Mouse (Mus musculus) lung, postnatal 25 days (tissue): ENCODE results near the gene Myh10.

ENCODE experiments used
- DNase-seq: peaks from one replicate; pipeline ENCODE4 v3.0.0; 2022; ENCODE audit warnings: low spot score

Gene Myh10

GRCm38 (mm10) chr11:68745374-68746200 lies 54.2 kb downstream of the Myh10 start:
- no peak for DNase-seq

GRCm38 (mm10) chr11:68748121-68748520 lies 56.8 kb downstream of the Myh10 start:
- DNase-seq = no peak

GRCm38 (mm10) chr11:68750206-68750605 lies 58.8 kb downstream of the Myh10 start:
- no peak for DNase-seq

- no peak for DNase-seq
These were observed 59.6 kb downstream of the Myh10 start for GRCm38 (mm10) chr11:68750938-68751337.

GRCm38 (mm10) chr11:68754283-68754682 lies 62.9 kb downstream of the Myh10 start:
- DNase-seq = no peak

- DNase-seq = no peak
These were observed 65.3 kb downstream of the Myh10 start for GRCm38 (mm10) chr11:68756456-68757348.

- DNase-seq = no peak
These were observed 68.3 kb downstream of the Myh10 start for GRCm38 (mm10) chr11:68759691-68760090.

- DNase-seq = no peak
These were observed 69.8 kb downstream of the Myh10 start for GRCm38 (mm10) chr11:68761155-68761554.

- DNase-seq = no peak
These were observed 70.3 kb downstream of the Myh10 start for GRCm38 (mm10) chr11:68761664-68762063.

GRCm38 (mm10) chr11:68764622-68765021 lies 73.3 kb downstream of the Myh10 start:
- no peak for DNase-seq

- no peak for DNase-seq
These were observed 76.6 kb downstream of the Myh10 start for GRCm38 (mm10) chr11:68767762-68768542.

- DNase-seq = no peak
These were observed 78.6 kb downstream of the Myh10 start for GRCm38 (mm10) chr11:68769770-68770510.

- DNase-seq = no peak
These were observed 84.8 kb downstream of the Myh10 start for GRCm38 (mm10) chr11:68776147-68776655.

- DNase-seq = no peak
These were observed 86.6 kb downstream of the Myh10 start for GRCm38 (mm10) chr11:68777933-68778332.

GRCm38 (mm10) chr11:68778855-68779254 lies 87.5 kb downstream of the Myh10 start:
- no peak for DNase-seq

- no peak for DNase-seq
These were observed 88.5 kb downstream of the Myh10 start for GRCm38 (mm10) chr11:68779735-68780465.

GRCm38 (mm10) chr11:68780466-68781114 lies 89.2 kb downstream of the Myh10 start:
- no peak for DNase-seq

- DNase-seq = no peak
These were observed 91.0 kb downstream of the Myh10 start for GRCm38 (mm10) chr11:68782336-68782735.

- DNase-seq = no peak
These were observed 94.5 kb downstream of the Myh10 start for GRCm38 (mm10) chr11:68785813-68786212.

- no peak for DNase-seq
These were observed 95.9 kb downstream of the Myh10 start for GRCm38 (mm10) chr11:68787222-68787621.
